Mouse (Mus musculus) spleen, postnatal 36 days (tissue): Measurements from ENCODE around the gene Abcg5.

ENCODE experiments used
- DNase-seq, 2 experiments: peaks; one replicate each; pipeline ENCODE4 v3.0.0; 2022; ENCODE audit warnings: low spot score in 2 of 2, mixed read lengths in 1 of 2

The Abcg5 gene

DNA sequence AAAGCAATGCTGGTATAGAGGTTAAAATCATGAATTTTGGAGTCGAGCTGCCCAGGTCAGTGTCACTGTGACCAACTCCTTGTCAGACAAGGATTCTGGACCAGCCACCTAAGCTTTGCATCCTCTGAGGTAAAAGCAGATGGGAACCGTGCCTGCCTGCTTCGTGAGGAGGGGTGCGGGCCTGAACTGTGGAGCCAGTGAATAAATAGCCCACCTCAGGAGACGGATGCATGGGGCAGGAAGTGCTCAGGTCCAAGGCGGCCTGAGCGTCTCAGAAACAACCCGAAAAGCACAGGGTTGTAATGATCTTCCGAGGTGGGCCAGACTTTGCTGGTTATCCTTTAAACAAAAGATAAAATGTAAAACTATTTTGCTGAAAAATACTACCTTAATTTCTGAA lies 37.7 kb downstream of the Abcg5 start:
- no peak for DNase-seq

DNA sequence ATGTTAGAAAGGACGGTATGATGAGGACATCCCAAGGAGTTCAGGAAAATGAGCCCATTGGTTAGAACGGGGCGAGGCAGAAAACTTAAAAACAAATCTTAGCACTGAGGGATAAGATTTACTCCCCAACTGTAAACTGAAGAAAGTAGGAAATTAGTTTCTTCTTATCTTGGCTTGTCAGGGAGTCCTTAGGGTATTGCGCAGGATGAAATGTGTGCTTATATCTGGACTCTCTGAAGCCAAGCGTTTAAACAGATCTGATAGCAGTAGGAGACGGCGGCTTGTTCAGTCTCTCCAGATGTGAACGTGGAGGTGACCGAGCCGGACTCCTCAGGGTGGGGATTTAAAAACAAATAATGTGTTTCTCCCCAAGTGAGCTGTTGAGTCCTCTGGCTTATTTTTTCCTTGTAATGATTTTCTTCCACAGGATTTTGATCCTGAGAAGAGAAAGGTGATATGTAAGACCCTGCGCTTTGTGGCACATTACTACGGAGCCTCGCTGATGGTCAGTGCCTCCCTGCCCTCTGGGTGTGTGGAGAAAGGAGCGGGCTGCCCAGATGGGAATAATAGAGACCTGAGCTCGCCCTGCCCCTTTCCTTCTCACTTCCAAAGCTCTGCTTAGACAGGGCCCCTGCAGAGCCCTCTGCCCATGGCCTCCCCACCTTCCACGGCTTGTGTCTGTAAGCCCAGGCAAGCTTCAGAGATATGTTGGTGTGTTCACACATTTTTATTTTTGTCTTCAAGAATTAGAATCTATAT lies 38.3 kb downstream of the Abcg5 start:
- no peak for DNase-seq

DNA sequence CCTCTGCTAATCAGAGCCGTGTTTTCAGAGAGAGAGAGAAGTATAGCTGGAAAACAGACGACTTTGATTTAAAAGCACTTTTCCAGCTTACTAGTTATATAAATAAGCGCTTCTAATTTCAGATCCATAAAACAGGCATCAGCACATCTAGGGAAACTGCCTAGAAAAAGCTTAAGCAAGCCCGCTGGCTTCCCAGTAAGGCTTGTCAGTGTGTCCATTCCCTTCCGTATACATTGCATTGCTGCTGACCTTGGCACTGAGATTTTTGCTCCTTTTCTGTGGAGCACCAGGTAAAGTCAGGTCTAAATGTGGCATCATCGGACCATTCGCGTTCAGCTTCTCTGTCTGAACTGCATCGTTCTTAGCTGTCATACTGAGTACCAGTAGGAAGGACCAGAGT lies 40.5 kb downstream of the Abcg5 start:
- no peak for DNase-seq

DNA sequence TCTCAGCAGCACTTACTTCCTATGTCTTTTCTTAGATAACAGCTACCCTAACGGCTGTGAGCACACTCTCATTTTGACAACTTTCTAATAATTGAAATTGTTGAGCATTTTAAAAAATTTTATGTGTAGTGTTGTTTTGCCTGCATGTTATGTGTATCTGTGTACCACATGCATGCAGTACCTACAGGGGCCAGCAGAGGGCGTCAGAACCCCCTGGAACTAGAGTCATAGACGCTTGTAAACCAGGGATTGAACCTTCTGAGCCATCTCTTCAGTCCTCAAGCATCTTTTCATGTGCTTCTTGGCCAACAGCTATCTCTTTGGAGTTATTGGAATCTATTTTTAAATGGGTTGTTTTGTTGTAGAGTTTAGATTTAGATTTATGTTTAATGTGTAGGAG lies 40.9 kb downstream of the Abcg5 start:
- no peak for DNase-seq

DNA sequence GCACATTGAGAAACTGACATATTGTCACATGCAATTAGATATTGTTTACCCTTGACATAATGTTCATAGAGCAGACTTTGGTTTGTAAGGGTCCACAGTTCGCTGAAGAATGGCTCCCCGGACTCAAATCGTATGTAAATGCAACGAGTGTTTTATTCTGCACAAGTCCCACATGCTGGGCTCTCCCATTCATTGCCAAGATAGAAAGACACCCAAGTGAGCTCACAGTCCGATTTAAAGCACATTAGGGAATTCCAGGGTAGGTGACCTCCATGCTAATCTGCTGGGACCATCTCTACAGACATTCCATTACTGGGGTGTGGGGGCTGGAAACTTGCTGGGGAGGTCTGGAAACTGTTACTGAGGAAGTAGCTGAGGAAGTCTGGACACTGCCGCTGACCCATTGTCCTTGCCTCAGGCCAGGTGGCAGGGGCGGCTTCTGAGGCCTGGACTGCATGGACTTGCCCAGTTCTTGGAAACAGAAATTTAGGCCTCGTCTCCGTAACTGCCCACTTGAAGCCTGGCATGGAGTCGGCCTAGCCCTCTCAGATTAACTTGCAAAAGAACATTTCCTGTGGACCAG lies 42.9 kb downstream of the Abcg5 start:
- DNase-seq, result no peak

DNA sequence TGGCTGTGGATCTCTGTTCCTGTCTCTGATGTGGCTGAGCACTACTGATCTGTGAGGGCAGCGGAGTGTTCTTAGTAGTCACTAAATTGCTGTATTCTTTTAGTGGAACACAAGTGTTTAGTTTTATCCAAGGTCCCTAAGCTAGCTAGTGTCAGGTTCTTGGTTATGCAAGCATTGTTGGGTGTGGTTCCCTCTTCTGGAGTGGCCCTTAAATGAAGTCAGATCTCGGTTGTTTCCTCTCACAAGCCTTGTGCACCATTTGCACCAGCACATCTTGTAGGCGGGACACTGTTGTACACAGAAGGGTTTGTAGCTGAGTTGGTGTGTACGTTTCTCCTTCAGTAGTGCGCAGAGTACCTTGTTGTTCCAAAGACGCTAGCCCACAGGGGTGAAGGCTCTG lies 44.8 kb downstream of the Abcg5 start:
- DNase-seq, result no peak

DNA sequence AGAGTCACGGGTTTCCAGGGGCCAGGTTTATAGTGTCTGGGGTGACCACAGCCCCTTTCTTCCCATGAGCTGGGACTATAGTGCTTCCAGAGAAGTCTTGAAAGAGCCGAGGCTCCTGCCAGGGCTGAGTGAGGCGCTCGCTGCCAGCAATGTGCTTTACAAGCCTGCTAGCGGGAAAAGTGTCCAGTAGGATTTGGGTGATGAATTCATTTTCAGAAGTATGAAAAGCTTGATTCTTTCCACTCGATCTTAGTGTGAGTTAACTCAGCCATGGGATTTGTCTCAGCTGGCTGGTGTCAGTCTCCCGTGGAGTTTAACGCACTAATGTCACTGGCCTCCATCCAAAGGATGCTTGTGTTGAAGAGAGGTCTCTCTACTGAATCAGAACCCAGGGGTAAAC lies 46.5 kb downstream of the Abcg5 start:
- no peak for DNase-seq

DNA sequence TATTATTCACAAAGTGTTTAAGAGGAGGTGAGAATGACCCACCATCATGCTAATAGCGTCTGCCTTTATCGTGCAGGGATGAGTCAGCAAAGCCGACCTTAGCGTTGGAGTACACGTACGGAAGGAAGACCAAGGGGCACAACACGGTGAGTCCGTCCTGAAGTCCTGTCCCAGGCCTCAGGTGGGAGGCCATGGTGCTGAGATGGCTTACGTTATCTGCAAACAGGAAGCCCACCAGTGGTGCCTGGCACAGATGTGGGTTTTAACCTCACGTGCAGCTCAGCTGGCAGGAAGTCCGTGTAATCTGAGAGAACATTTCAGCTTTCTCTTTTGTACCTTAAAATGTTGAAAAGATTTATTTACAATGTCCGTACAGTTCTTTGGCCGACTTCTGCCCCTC lies 49.4 kb downstream of the Abcg5 start:
- DNase-seq, result peak; percentile 30 to 49

DNA sequence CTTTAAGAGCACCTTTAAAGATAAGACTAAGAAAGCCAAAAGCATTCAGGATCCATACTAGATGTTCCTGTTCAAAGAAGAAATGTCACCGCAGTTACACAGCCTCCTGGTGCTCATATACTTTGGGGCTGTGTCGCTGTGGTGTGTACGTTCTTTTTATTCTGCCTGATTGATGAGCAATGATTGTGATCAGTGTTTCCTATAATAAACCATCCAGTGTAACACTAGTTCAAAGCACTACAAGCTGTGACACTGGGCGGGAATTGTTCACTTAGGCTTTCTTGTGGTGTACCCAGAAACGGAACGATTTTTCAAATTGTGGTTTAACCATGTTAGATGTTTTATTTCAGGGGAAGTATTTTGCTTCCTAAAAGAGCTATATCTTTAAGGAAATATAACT lies 51.0 kb downstream of the Abcg5 start:
- DNase-seq, result no peak

DNA sequence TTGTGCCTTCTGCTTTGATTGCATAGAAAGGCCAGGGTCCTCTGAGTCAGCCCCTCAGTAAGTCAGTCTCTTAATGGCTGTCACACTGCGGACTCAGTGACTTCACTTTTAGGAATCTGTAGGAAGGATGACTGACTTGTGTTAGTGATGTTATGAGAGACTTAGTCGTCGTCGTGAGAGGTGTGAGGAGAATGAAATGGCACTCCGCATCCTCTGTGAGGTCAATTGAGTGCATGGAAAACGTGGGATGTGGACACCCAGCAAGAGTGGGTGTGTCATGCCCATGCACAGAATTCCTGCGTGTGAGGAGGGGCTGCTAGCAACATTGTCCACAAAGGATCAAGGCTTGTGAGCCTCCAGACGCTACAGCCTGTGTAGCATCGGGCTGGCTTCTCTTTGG lies 54.2 kb downstream of the Abcg5 start:
- no peak for DNase-seq

DNA sequence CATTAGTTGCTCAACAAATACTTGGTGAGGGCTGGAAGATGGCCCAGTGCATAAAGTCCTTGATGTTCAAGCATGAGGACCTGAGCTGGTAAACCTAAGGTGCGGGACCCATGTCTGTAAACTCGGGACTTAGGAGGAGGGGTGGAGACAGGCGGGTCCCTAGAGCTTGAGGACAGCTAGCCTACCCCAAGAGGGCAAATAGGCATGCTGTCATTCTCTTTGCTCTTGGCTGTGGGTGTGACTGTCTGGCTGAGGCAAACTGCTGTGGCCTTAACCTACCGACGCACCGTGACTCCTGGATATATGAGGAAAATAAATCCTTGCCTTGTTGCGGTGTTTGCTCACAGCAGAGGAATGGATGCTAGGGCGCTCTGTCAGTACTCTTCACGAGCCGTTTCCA lies 55.1 kb downstream of the Abcg5 start:
- DNase-seq, result no peak

DNA sequence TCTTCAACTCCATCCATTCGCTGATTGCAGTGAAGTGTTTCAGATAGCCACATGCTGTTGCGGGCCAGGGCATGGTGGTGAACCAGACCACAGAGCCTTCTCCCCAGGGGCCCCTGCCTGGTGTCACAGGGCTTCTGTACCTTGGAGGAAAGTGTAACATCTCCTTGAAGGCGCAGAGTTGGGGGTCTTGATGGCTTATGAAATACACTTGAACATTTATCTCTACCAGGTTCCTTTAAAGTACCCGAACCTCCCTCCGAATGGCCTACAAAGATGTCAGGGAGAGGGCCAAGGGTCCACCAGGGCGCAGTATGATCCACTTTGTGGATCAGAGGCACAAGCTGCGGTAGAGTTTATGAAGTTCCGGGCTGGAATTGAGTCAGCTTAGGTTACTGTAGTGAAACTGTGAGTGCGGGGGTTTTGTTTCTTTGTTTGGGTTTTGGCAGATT lies 55.9 kb downstream of the Abcg5 start:
- DNase-seq, result no peak

DNA sequence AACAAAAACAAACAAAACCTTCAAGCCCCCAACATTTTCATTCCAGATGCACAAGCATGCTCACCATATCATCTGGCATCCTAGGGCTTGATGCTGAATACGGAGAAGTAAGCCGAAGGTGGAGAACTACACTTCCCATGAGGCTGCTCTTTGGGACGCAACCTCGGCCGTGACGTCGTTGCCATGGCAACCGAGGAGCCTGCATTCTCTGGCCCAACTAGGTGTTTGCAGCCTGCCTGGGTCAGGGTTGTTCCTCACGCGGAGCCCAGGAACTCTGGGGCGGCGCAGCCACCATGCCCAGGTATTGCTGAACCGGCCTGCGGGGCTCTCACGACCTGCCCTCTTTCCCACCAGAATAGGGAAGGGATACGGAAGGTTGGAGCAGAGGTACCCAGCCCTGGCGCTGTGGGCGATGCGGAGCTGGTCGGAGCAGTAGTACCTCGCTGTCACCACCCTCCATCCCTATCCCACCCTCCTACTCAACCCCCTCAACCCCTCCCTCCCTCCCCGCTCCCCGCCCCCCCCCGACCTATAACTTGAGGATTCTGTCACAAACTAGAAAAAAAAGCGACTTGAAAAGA lies 56.4 kb downstream of the Abcg5 start, which contains the start of gene Dync2li1:
Gene Dync2li1, plus strand, starts transcription at position 221 of the 581 bp plus-strand sequence.
- DNase-seq, result peak; percentile 78

DNA sequence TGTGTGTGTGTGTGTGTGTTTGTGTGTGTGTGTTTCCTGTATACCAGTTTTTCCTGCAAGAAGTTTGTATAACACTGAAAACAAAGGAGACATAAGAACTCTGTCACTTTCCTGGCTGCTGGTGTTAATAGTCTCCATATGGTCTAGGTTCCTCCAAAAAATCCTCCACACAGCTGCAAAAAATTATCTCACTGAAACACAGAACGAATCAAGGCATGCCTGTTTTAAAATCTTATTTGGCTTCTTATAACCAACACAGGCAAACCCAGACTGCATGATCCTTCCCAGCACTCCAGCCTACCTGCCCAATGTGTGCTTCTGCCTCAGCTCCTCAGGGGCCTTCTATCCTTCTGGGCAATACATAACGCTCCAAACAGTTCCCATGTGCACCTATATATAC lies 59.9 kb downstream of the Abcg5 start:
- DNase-seq, result no peak

DNA sequence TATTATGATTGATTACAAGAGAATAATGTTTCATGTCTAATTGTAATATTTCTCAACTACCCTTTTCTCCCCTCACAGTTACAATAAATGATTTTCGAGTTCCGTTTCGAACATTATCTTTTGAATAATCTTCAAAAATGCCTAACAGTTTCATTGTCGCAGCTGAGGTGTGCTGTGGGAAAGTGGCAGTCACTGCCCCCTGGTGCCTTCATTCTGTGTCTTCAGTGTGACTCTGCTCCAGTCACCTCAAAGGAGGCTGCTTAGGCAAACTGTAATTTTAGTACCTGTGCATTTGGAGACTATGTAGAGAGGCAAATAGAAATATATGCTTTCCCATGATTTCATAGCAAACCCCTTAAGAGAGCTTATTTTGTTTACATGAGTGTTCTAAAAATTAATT lies 60.8 kb downstream of the Abcg5 start:
- no peak for DNase-seq

DNA sequence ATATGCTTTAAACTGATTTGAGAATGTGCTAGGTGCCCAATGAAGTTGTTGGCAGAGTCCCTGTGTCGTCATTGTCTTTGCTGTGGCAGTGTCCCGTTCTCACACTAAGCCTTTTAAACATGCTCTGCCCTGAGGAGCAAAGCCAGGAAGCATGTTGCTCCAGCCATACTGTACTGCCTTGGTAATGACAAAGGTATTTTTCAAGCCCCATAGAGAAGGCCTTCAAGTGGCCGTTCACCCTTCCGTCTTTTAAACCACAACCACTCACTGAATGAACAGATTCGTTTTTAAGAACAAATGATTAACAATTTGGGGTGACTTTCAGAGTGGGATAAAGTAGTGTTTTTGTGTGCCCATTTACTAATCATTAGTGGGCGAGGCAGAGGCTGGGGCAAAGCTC lies 61.6 kb downstream of the Abcg5 start:
- DNase-seq, result no peak

DNA sequence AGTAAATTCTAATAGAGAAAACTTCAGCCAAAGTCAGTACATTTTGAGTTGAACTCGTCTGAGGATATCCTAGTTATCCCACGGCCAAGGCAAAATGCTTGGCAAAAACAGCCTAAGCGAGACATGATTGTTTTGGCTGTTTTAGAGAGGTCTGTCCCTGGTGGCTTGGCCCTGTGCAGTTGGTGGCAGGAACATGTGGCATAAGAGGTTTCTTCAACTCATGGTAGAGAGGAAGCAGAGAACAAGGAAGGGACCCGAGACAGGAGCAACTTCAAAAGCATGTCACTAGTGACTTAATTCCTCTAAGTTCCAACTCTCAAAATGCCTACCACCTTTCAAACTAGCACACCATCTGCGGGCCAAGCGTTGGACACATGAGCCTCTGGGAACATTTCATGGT lies 62.2 kb downstream of the Abcg5 start:
- DNase-seq, result no peak

DNA sequence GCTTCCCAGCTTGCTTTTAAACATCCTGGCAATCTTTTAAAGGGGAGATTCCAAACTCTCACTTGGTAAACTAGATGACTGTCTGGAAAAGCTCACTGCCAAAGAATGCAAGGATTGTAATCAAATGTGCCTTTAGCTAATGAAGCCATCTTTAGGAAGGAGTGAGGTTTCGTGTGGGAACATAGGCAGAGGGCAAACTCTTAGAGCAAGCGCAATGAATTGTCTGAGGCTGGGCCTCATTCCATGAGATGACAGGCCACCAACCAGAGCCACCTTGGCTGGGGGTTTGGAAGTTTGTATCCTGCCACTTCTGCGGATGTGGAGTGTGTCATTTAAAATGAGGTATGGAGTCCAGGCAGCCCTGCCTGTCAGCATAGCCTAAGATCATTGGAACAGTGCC lies 62.7 kb downstream of the Abcg5 start:
- DNase-seq, result no peak

DNA sequence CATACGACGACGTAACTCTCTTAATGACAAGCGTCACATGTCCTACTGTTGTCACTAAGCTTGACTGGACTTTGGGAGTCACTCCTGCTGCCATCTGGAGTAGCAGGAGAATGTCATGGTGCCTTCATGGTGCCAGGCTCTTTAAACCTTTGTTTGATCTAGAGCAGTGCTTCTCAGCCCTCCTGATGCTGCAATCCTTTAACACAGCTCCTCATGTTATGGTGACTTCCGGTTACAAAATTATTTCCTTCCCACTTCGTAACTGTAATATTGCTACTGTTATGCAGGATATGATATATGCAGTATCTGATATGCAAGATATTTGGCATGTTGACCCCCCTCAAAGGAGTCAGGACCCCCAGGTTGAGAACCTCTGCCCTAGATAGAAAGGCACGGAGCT lies 63.7 kb downstream of the Abcg5 start:
- DNase-seq, result no peak

DNA sequence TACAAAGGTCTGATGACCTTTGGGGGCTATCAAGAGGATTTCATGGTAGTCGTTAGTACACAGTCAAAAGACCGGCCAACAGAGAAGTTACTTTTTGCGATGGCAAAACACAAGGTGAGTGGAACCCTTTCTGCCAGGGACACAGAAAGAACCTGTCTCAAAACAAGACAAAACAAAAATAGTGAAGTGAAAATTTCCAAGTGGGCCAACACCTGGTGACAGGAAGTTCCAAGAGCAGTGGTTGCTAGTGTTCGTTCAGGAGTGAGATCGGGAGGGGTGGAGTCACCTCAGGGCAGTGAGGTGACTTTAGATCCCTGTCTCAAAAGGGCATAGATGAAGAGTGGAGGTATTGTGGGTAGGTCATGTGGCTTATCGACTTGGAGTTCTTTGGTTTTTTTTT lies 64.9 kb downstream of the Abcg5 start:
- DNase-seq, result no peak

DNA sequence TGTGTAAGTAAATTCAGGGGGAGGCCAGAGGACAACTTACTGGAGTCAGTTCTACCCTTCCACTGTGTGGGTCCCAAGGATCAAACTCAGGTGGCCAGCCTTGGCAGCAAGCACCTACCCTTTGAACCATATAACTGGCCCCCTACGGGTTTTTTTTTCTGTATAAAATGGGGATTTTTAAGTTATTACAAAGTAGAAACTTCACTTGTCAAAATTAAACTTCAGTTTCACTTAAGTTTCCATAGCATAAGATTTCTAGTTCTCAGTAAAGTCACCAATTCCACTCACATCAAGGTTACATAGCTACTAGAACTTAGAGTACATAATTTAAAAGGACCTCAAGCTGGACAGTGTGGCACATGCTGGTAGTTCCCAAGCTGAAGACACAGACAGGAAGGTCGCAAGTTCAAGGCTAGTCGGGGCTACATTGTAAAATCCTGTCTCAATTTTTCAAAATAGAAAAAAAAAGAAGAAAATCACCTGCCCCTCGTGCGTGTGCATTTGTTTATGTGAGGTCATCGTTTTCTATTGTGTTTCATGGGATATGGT lies 66.2 kb downstream of the Abcg5 start:
- DNase-seq, result no peak

DNA sequence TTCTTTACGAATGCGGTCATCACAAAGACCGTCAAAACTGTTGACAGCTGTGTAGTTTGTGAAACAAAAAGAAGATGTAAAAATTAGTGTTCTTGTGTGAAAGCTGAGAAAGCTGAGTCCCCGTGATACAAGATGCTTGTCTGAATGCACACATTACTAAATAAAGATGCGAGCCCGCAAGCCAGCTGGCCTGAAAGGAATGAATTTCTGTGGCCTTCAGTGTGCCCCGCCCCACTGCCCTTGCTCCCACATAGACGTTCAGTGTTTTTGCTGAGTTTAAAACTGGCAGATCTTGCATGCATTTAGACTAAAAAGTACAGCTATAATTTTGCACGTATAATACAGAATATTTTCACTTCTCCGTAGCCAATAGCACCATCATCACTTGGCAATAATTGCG lies 67.0 kb downstream of the Abcg5 start:
- no peak for DNase-seq

DNA sequence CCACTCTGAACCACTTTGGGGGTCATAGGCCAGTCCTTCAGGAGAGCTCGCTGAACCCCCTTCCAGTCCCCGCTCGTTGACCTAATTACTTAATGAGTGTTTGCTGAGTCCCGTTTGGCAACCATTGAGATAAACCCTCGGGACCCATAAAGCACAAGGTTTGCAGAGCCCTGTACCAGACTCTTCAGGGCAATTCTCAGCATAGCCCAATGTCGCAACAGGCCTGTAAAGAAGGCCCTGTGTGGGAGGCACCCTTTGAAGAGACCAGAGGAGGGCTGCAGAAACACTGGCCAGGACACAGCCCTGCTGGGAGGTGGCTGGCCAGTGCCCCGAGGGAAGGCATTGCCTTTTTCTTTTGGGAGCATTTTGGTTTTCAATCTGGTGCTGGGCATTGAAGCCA lies 70.8 kb downstream of the Abcg5 start:
- no peak for DNase-seq
